Mouse (Mus musculus) MEL (cell line): ENCODE data around the gene Spata21.

ENCODE experiments used
- CHD2 ChIP-seq: IDR thresholded peaks from 2 replicates; pipeline ENCODE4 v1.6.1; 2011; ENCODE audit warnings: low read length, improper control_type of control experiment
- CTCF ChIP-seq, 3 experiments: IDR thresholded peaks in 2 of 3; conservative IDR thresholded peaks in 1 of 3; 2 replicates each; pipeline ENCODE4 v1.5.1; 2011 to 2012; ENCODE audit warnings: low read length in 3 of 3, low read depth in 2 of 3, mild to moderate bottlenecking in 2 of 3, improper control_type of control experiment in 1 of 3, inconsistent platforms in 1 of 3, mixed read lengths in 1 of 3, moderate library complexity in 1 of 3; ENCODE audit not compliant: control insufficient read depth in 1 of 3, insufficient read depth in 1 of 3, poor library complexity in 1 of 3, severe bottlenecking in 1 of 3
- EP300 ChIP-seq, 2 experiments: IDR thresholded peaks; 2 replicates each; pipeline ENCODE4 v1.6.1; 2011; ENCODE audit warnings: improper control_type of control experiment in 2 of 2, low read length in 2 of 2, low read depth in 1 of 2, mild to moderate bottlenecking in 1 of 2
- GABPA ChIP-seq: IDR thresholded peaks from 2 replicates; pipeline ENCODE4 v1.6.1; 2012; ENCODE audit warnings: low read depth, mild to moderate bottlenecking, inconsistent platforms, low read length, improper control_type of control experiment, moderate library complexity
- GATA1 ChIP-seq: IDR thresholded peaks from 2 replicates; pipeline ENCODE4 v1.6.1; 2011; ENCODE audit warnings: low read depth, low read length, improper control_type of control experiment
- HCFC1 ChIP-seq: IDR thresholded peaks from 2 replicates; pipeline ENCODE4 v1.6.1; 2012; ENCODE audit warnings: low read depth, mild to moderate bottlenecking, inconsistent platforms, low read length, improper control_type of control experiment, moderate library complexity
- JUND ChIP-seq: IDR thresholded peaks from 2 replicates; pipeline ENCODE4 v1.6.1; 2011; ENCODE audit warnings: low read depth, mild to moderate bottlenecking, improper control_type of control experiment, low read length
- MAFK ChIP-seq: IDR thresholded peaks from 2 replicates; pipeline ENCODE4 v1.6.1; 2011; ENCODE audit warnings: low read depth, mild to moderate bottlenecking, low read length, improper control_type of control experiment, borderline replicate concordance
- MAX ChIP-seq: IDR thresholded peaks from 2 replicates; pipeline ENCODE4 v1.6.1; 2011; ENCODE audit warnings: low read length, improper control_type of control experiment
- NRF1 ChIP-seq: IDR thresholded peaks from 2 replicates; pipeline ENCODE4 v1.6.1; 2014; ENCODE audit warnings: low read depth, mild to moderate bottlenecking, inconsistent platforms, low read length, improper control_type of control experiment, moderate library complexity; ENCODE audit not compliant: poor library complexity, insufficient read depth, severe bottlenecking
- POLR2A ChIP-seq, 2 experiments: IDR thresholded peaks; 2 replicates each; pipeline ENCODE4 v1.6.1; 2011 to 2012; ENCODE audit warnings: low read length in 2 of 2, mild to moderate bottlenecking in 2 of 2, control low read depth in 1 of 2, improper control_type of control experiment in 1 of 2, low read depth in 1 of 2, moderate library complexity in 1 of 2; ENCODE audit not compliant: control insufficient read depth in 1 of 2, insufficient read depth in 1 of 2, poor library complexity in 1 of 2
- ZC3H11A ChIP-seq: IDR thresholded peaks from 2 replicates; pipeline ENCODE4 v1.6.1; 2012; ENCODE audit warnings: low read depth, mild to moderate bottlenecking, inconsistent platforms, low read length, improper control_type of control experiment
- ZKSCAN1 ChIP-seq: IDR thresholded peaks from 2 replicates; pipeline ENCODE4 v1.6.1; 2012; ENCODE audit warnings: low read depth, mild to moderate bottlenecking, inconsistent platforms, low read length, improper control_type of control experiment, moderate library complexity

DNA sequence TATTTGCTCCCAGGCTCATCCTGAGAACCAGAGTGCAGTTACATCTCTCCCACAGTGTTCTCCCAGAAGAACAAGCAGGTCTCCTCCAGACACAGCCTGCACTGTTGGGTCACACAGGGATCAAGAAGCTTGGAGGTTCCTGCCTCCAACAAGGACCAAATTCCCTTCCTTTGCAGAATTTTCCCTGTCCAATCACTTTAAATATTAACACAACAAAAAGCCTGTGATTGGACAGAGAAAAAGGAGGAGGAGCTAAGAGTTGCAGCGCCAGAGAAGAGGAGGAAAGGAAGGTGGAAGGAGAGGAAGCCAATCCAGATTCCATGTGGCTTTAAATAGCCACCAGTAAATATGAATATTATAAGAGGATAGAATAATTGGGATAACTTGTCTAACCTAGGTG lies 34.9 kb downstream of the Spata21 start:
- TF ChIP-seq GATA1 (no peak), MAX (no peak), POLR2A (IDR thresholded peaks at IDR 0.05; ENCODE audit: control insufficient read depth in 1 of 2, insufficient read depth in 1 of 2, low read depth in 1 of 2, low read length in 2 of 2, poor library complexity in 1 of 2) (no peak), CTCF (IDR thresholded peaks at IDR 0.05 in 2 of 3, conservative IDR thresholded peaks at IDR 0.05 in 1 of 3; ENCODE audit: control insufficient read depth in 1 of 3, insufficient read depth in 1 of 3, low read depth in 2 of 3, low read length in 3 of 3, poor library complexity in 1 of 3, severe bottlenecking in 1 of 3) (no peak), ZC3H11A (no peak), GABPA (no peak), NRF1 (no peak), HCFC1 (no peak), CHD2 (no peak), JUND (no peak), ZKSCAN1 (no peak), MAFK (no peak), EP300 (IDR thresholded peaks at IDR 0.05; ENCODE audit: low read depth in 1 of 2, low read length in 2 of 2) (no peak)
